Mouse (Mus musculus) left cerebral cortex, adult 2 months (tissue): Measurements from ENCODE around the gene Gm853. TPM values are rescaled to one million over a fixed set of nuclear protein-coding genes. Genes with fewer than 3 reads are reported as not detected.
A peak's percentile ranks its signal among the peaks of the same experiment; 100 is the strongest.

Experiments used
- DNase-seq, 2 experiments: peaks; one replicate each; pipeline ENCODE4 v3.0.0; 2021 to 2022; ENCODE audit warnings: low spot score in 2 of 2, mixed read lengths in 1 of 2; ENCODE audit errors: extremely low spot score in 1 of 2
- H3K27ac ChIP-seq: fragments of 200-600 bp; 2 replicates; pipeline ENCODE4 v1.8.1; 2022
- H3K4me3 ChIP-seq: fragments of 200-600 bp; 2 replicates; pipeline ENCODE4 v1.8.1; 2022
- CTCF ChIP-seq: fragments of 200-600 bp; IDR thresholded peaks from 2 replicates; pipeline ENCODE4 v1.8.1; 2022; ENCODE audit warnings: antibody characterized with exemption, mild to moderate bottlenecking, moderate library complexity
- intact Hi-C: fragments of 180-260 bp; cut with DNase I; formaldehyde crosslinking; loops from one replicate; pipeline ENCODE4 v1.15.1; 2025
- long read RNA-seq, 2 experiments: library from polyadenylated mRNA; stranded (forward); transcript quantifications; one replicate each; pipeline ENCODE4 v2.0.0; 2021; ENCODE audit warnings: borderline mapping rate in 2 of 2
- total RNA-seq, 2 experiments: library from RNA; stranded (reverse); gene quantifications; 2 replicates each; pipeline ENCODE4 v1.2.3; 2021

The Gm853 gene
- total RNA-seq: not detected
- long read RNA-seq, experiment 1: 0 reads
- long read RNA-seq, experiment 2: 0 reads

DNA sequence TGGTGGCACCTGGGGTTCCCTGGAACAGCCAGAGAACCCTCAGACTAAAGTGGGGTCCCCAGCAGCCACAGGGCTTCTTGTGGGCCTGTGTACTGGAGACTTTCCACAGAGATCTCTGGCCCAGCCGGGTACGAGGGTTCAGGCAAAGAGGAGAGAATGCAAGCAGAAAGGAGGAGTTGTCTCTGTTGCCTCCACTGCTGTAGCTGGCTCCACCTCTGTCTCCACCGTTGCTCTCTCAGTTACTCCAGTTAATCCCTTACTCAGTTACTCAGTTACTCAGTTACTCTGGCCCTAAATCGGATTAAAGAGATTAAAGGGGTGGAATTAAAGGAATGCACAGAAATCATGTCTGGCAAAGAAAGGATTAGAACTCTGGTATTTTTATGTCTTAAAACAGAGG is at the start of gene Gm853:
TSS of gene Gm853 (minus strand) at position 223 of the 400 bp plus-strand sequence.
- no peak for TF ChIP-seq CTCF
- Histone ChIP-seq H3K4me3 (no peak within 1 kb of the TSS), H3K27ac (no peak within 1 kb of the TSS)
- DNase-seq: no peak
- intact Hi-C loops: no loop called here

DNA sequence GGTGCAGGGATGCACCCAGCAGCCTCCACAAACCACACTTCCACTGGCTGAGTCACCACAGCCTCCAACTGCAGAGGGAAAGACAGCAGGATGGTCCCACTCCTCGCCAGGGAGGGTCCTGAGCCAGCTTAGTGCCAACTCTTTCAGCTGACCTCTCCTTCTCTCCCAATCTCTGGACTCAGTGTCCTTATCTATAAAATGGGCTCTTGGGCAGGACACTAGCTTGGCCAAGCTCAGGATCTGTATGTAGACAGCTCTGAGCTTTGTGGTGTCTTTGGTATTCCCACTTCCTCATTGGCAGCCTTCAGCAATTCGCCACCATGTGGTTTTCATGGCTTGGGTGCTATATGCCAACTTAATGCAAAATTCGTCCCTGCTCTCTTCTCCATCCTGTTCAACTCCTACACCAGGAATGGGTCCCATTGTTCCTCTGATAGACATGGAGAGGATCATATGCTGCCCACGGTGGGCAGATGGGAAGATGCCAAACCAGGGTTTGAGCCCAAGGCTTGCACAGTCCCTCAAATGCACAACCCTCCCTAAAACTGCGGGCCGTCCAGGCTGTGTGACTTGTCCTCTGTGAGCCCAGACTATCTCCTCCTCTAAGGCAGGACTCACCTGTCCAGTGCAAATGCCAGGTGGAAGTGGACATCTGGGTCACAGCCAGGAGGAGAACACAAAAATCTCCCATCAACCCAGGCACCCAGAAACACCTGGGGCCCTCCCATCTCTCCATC is 48.6 kb upstream of the Gm853 start:
- Histone ChIP-seq H3K27ac (peak overlapping the region; percentile 83), H3K4me3 (no peak overlapping the region)
- intact Hi-C loops: loop anchor here (5.0 kb wide), 1 partner anchor 273 kb away; no protein-coding TSS in a partner anchor
- peak; percentile 30 to 50 for DNase-seq
- TF ChIP-seq CTCF: no peak

DNA sequence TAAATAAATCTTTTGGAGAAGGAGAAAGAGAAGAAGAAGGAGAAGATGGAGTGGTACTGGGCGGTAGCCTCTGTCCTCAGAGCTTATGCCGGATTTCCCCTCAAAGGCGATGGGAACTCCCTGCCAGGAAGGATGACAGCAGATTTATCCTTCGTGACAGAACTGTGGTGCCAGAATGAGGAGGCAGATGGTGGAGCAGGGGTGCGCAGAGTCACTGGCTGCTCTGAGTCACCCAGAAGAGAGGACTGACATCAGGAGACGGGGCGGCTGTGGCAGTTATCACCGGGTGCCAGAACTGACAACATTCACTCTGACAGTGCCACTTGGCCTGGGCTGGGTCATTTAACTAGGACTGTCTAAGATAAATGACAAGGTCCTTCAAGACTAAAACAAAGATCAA is 47.9 kb upstream of the Gm853 start:
- DNase-seq: peak; percentile 69 to 77
- peak overlapping the region; percentile 83 for H3K27ac ChIP-seq
- TF ChIP-seq CTCF: no peak
- intact Hi-C loops: loop anchor here (5.0 kb wide), 1 partner anchor 273 kb away; no protein-coding TSS in a partner anchor
- H3K4me3 ChIP-seq: no peak overlapping the region

DNA sequence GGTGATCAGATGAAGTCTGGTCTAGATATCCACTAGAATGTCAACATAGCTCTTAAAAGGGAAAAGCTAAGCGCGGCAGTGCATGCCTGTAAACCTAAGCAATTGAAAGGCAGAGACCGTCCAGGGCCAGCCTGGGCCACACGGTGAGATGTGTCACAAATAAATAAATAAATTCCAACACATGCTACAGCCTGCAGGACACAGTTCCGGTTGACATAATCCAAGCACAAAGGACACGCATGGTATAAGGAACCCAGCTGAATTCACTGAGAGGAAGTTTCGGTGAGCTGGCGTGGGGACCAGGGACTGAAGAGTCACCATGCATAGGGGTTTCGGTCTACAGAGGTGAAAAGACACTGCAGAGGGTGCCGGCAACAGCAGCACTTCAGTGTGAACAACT is 46.5 kb upstream of the Gm853 start:
- H3K4me3 ChIP-seq: no peak overlapping the region
- TF ChIP-seq CTCF: no peak
- H3K27ac ChIP-seq: no peak overlapping the region
- DNase-seq: no peak
- intact Hi-C loops: no loop called here

DNA sequence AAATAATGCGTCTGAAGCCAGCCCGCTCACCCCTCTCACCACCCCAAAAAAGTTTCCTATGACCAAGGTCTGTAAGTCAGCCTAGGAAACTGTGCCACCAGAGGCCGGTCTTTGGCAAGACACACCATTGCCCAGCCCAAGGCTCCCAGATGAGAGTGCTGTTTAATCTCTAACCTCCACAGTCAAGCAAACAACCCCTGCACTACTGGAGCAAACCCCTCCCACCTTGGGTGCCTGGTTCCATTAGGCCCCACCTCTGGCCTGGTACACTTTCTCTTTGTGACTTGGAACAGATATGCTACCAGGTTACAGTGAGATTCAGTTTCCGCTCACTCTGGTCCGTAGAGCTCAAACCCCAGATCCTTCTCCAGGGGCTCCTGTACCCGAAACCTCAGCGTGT is 44.9 kb upstream of the Gm853 start:
- TF ChIP-seq CTCF: no peak
- Histone ChIP-seq H3K4me3 (no peak overlapping the region), H3K27ac (no peak overlapping the region)
- DNase-seq: no peak
- intact Hi-C loops: no loop called here

DNA sequence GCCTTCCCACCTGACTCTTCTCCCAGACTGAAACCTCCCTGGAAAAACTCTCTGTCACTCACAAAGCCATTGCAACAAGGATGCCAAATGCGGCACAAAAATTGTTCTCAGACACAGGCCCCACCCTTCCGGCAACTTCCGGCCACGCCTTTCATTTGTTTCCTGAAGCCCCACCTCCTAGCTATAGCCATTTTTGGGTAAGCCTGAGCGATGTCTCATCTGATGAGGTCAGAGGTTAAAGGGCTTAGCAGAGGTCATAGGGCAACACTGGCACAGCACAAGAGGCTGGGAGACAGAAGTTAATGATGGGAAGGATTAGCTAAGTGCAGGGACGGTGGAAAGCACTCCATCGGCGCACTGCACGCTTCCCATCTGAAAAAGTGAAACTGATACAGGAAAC is 44.4 kb upstream of the Gm853 start:
- intact Hi-C loops: no loop called here
- DNase-seq: no peak
- Histone ChIP-seq H3K27ac (no peak overlapping the region), H3K4me3 (no peak overlapping the region)
- no peak for TF ChIP-seq CTCF

DNA sequence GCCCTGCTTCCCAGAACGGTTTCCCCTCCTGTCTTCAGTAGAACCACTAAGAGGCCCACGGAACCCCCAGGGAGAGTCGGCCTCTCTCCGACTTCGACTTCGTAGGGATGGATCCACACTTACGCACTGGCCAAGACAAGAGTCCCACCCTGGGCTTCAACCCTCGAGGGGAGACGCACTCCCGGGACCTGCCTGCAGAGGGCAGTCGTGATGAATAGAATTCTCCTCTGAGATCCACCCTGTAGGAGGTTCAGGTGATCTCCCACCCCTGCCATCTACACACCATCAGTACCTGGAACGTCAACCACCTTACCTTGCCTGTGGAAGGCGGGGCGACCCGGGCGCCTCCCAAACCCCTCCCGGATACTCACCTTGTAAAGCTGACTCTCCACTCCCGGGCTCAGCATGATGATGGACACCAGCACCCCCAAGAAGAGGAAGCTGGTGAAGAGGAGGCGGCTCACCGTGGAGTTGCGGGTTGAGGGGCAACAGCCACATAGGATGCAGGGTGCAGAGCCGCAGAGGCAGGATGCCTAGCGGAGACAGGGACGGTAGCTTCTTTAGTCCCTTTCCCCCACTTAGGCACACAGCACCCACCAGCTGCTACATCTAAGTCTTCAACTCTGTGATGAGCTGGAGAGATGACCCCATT is 42.6 kb upstream of the Gm853 start:
- peak; percentile 76 for TF ChIP-seq CTCF
- Histone ChIP-seq H3K27ac (no peak overlapping the region), H3K4me3 (no peak overlapping the region)
- intact Hi-C loops: loop anchor here (2.0 kb wide), 1 partner anchor 28 kb away; no protein-coding TSS in a partner anchor
- peak; percentile 48 to 71 for DNase-seq

DNA sequence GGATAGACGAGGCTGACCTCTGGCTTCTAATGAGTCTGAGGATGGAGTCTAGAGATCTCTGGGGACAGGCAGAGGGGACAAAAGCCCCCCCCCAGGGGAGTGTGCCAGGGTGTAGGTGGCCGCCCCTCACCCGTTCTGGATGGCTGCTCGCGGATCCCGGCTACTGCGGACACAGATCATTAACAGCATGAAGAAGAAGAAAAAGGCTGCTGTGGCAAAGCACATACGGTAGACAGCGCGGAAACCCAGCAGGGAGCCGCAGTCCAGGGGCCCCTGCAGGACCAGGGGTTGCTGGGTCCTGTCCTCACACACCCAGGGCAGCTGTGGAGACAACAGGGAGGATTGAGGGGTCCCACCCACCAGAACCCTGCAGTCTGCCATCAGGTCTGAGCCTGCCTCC is 41.9 kb upstream of the Gm853 start:
- DNase-seq: no peak
- H3K27ac ChIP-seq: peak overlapping the region; percentile 47
- TF ChIP-seq CTCF: no peak
- intact Hi-C loops: loop anchor here (2.0 kb wide), 1 partner anchor 29 kb away; no protein-coding TSS in a partner anchor
- no peak overlapping the region for H3K4me3 ChIP-seq

DNA sequence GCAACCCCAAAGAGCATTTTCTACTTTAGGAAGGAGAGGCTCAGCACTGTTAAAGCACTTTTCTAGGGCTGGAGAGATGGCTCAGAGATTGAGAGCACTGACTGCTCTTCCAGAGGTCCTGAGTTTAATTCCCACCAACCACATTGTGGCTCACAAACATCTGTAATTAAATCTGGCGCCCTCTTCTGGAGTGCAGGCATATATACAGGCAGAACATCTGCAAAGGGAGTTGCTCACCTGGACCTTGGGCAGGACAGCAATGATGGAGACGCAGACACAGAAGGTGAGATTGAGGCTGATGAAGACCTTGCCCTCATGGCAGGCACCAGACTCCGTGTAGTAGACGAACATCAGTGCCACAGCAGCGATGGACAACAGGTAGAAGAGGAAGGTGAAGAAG is 38.2 kb upstream of the Gm853 start:
- H3K27ac ChIP-seq: no peak overlapping the region

DNA sequence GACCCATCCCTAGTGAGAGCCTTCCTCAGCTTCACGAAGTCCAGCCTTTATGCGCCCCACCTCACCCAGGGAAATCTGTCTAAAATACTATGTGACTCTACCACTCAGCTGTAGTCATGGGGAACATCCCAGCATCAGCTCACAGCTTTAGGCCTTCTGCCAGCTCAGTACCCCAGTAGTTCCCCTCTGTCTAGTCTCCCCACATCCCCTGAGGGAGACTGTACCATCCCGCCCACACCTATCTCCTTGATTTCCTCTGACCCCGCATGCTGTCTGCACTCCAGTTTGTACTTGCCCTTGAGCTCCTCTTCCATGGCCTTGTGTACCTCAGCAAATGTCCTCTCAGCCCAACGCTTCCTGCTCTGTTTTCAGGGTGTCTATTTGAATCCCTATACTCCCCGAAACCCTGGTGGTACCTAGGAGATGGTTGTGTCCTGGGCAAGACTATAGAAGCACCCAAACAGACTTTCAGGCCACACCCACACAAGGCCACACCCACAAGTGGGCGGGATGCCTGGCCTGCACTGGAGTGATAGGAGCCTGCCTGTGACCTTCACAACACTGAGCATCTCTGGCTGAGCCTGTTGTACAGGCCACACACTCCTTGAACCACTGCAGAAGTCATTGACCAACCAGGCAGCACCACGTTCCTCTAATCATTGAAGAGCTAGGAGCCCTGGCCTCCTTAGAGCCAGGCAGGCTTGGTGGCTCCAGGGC is 30.4 kb upstream of the Gm853 start:
- Histone ChIP-seq H3K27ac (no peak overlapping the region), H3K4me3 (no peak overlapping the region)
- no peak for DNase-seq
- intact Hi-C loops: no loop called here
- no peak for TF ChIP-seq CTCF

More for the DNA sequence above, 38.2 kb upstream of the Gm853 start:
- peak; percentile 51 for TF ChIP-seq CTCF
- DNase-seq: no peak
- intact Hi-C loops: no loop called here
- H3K4me3 ChIP-seq: no peak overlapping the region

DNA sequence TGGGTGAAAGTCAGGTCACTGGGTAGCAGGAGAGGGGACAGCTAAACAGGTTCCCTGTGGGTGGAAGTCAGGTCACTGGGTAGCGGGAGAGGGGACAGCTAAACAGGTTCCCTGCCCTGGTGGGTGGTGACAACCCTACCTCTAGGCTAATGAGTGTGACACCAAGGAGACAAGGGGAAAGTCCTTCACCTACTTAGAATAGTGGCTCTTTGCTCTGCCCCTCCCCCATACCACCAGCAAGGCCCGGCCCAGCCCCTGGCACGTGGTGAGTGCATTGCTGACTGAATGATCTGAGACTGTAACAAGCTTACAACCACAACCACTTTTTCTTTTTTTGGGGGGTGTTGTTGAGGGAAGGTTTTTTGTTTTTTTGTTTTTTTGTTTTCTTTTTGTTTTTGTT is 29.6 kb upstream of the Gm853 start:
- no peak overlapping the region for H3K27ac ChIP-seq
- no peak for TF ChIP-seq CTCF
- intact Hi-C loops: no loop called here
- no peak for DNase-seq
- no peak overlapping the region for H3K4me3 ChIP-seq

DNA sequence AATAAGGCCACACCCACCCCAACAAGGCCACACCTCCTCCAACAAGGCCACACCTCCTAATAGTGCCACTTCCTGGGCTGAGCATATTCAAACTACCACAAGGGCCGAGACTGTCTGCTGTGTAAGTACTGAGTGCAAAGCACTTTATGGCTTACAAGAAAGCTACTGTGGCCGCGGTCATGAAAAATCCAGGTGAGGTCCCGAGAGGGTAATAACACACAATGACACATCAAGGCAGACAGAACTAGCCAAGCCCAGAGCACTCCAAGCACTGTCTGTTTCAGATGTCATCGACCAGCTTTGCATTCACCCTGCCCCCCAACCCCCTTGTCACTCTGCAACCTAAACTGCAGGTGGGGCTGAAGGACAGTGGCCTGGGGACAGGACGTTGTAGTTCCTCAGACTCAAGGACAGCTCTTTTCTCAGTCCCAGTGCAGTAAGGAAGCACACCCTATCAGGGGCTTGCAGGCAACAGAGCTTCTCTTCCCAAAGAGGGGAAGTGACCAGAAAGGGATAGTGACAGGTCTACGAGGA is 29.0 kb upstream of the Gm853 start:
- intact Hi-C loops: no loop called here
- DNase-seq: no peak
- H3K27ac ChIP-seq: no peak overlapping the region
- no peak overlapping the region for H3K4me3 ChIP-seq
- TF ChIP-seq CTCF: no peak
